Mouse (Mus musculus) limb, embryonic 14.5 days (tissue): Measurements from ENCODE around the gene Gpr15. TPM values are rescaled to one million over a fixed set of nuclear protein-coding genes. Genes with fewer than 3 reads are reported as not detected.
A peak's percentile ranks its signal among the peaks of the same experiment; 100 is the strongest.

Experiments used
- ATAC-seq: fragments of 200-750 bp; cut with Nextera tagmentation; 2 replicates; pipeline ENCODE4 v1.8.0; 2017; ENCODE audit warnings: low read depth, moderate number of reproducible peaks, moderate TSS enrichment; ENCODE audit not compliant: low FRiP score
- DNase-seq: peaks from one replicate; pipeline ENCODE4 v3.0.0-alpha.2; 2015; ENCODE audit warnings: low spot score
- H3K27ac ChIP-seq: fragments of 300-500 bp; sonication (generic); replicated peaks from 2 replicates; pipeline ENCODE4 v1.5.1; 2014; ENCODE audit warnings: low read depth, mild to moderate bottlenecking, low read length, moderate library complexity, mixed read lengths
- H3K27me3 ChIP-seq: fragments of 300-500 bp; sonication (generic); 2 replicates; pipeline ENCODE4 v1.6.1; 2014; ENCODE audit warnings: low read length, mixed read lengths; ENCODE audit not compliant: control insufficient read depth, insufficient read depth
- H3K36me3 ChIP-seq: fragments of 300-500 bp; sonication (generic); 2 replicates; pipeline ENCODE4 v1.6.1; 2014; ENCODE audit warnings: mild to moderate bottlenecking, low read length, moderate library complexity, mixed read lengths; ENCODE audit not compliant: control insufficient read depth, insufficient read depth
- H3K4me1 ChIP-seq: fragments of 300-500 bp; sonication (generic); 2 replicates; pipeline ENCODE4 v1.6.1; 2014; ENCODE audit warnings: antibody characterized with exemption, low read length, mixed read lengths; ENCODE audit not compliant: control insufficient read depth, insufficient read depth
- H3K4me2 ChIP-seq: fragments of 300-500 bp; sonication (generic); replicated peaks from 2 replicates; pipeline ENCODE4 v1.6.1; 2014; ENCODE audit warnings: low read depth, mild to moderate bottlenecking, low read length, moderate library complexity; ENCODE audit not compliant: severe bottlenecking
- H3K4me3 ChIP-seq: fragments of 300-500 bp; sonication (generic); replicated peaks from 2 replicates; pipeline ENCODE4 v1.5.1; 2014; ENCODE audit warnings: low read length
- H3K9ac ChIP-seq: fragments of 300-500 bp; sonication (generic); 2 replicates; pipeline ENCODE4 v1.6.1; 2014; ENCODE audit warnings: mild to moderate bottlenecking, low read depth, low read length, moderate library complexity; ENCODE audit not compliant: severe bottlenecking
- H3K9me3 ChIP-seq: fragments of 300-500 bp; sonication (generic); 2 replicates; pipeline ENCODE4 v1.6.1; 2016; ENCODE audit warnings: low read length; ENCODE audit not compliant: control insufficient read depth
- POLR2A ChIP-seq: fragments of 200-500 bp; IDR thresholded peaks from 2 replicates; pipeline ENCODE4 v1.8.0; 2012; ENCODE audit warnings: inconsistent platforms, mild to moderate bottlenecking, moderate library complexity, borderline replicate concordance; ENCODE audit not compliant: insufficient read depth, insufficient read length; ENCODE audit errors: extremely low read depth
- WGBS: fragments of 180-500 bp; shearing (Covaris S2); extraction: QIAGEN DNeasy Blood & Tissue Kit; methylation state at CpG from one replicate; pipeline ENCODE4 v1.1.7; 2014; 5-methylcytosine and 5-hydroxymethylcytosine counted together
- polyA plus RNA-seq, 2 experiments: library from polyadenylated mRNA; depleted of rRNA in 1 of 2; stranded (reverse) in 1 of 2; unstranded in 1 of 2; fragments of >200 nt; fragmentation: Nextera tagmentation in 1 of 2; extraction: Ambion mirVana in 1 of 2; gene quantifications; 2 replicates each; pipeline versions ENCODE4 v1.2.1 to v1.2.3; 2012 to 2014

Gpr15 gene
- polyA plus RNA-seq (2012; rRNA removed) = 0.05 and 0.06 TPM in 2 replicates
- 0.15 TPM in 1 of 2 replicates, not detected in the other for polyA plus RNA-seq (2014; fragmentation: Nextera tagmentation; extraction: Ambion mirVana)

DNA sequence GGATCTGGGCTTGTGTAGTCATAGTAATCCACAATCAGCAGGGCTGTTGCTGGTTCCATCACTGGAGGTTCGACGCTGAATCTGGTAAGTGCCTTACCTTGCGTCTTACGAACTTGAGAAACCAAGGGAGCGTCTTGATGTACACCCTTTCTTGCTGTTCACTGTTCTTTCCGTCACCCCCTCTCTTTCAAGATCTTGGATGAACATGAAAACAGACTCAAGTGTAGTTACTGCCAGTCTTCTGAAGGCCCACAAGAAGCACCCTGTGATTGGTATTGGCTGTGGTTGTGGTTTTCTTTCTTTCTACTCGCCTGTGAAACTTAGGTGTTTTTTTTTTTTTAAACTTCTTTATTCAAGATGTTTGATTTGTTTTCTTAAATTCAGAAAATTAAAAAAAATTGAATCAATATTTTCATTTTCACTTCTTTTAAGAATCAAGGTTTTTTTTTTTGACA lies at the start of gene Gpr15:
TSS of gene Gpr15 (minus strand) at position 405 of the 455 bp plus-strand sequence.
- Histone ChIP-seq H3K27me3 (no peaks in the 10 kb centered on the region), H3K27ac (no peak within 1 kb of the TSS), H3K4me2 (no peak within 1 kb of the TSS), H3K36me3 (no peaks in the 10 kb centered on the region), H3K9me3 (no peaks in the 10 kb centered on the region), H3K4me3 (no peak within 1 kb of the TSS), H3K4me1 (no peaks in the 10 kb centered on the region), H3K9ac (no peak within 1 kb of the TSS)
- TF ChIP-seq POLR2A = no peak
- WGBS = 92% methylated on average over 7 of the region's 7 CpGs
- no peak for ATAC-seq
- no peak for DNase-seq

DNA sequence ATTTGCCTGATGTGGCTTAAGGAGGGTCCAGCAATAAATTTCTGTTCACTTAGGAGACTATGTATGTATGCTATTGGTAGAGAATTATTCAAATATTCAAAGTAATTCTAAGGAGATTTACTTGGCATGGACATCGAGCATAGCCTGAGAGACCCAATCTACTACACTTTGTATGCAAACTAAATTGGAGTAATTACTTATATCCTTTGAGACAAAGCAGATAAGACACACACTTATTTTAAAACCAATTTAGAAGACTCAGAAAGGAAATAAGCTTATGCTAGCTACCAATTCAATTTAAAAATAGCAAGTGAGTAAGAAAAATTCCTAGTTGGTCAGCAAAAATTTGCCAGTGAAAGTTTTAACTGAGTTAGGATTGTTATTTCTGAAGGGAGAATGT lies 44.2 kb upstream of the Gpr15 start, which contains the start of gene Olfr172:
TSS of gene Olfr172 (minus strand) at position 101 of the 400 bp plus-strand sequence.
- 88% methylated on average over 1 of the region's 1 CpGs for WGBS
- TF ChIP-seq POLR2A = no peak
- H3K4me1 ChIP-seq = no peaks in the 10 kb centered on the region
- H3K4me3 ChIP-seq = no peak within 1 kb of the TSS
- no peaks in the 10 kb centered on the region for H3K36me3 ChIP-seq
- H3K9ac ChIP-seq = no peak within 1 kb of the TSS
- no peaks in the 10 kb centered on the region for H3K9me3 ChIP-seq
- H3K27me3 ChIP-seq = no peaks in the 10 kb centered on the region
- DNase-seq (no peak), ATAC-seq (no peak)
- no peak within 1 kb of the TSS for H3K27ac ChIP-seq
- H3K4me2 ChIP-seq = no peak within 1 kb of the TSS

DNA sequence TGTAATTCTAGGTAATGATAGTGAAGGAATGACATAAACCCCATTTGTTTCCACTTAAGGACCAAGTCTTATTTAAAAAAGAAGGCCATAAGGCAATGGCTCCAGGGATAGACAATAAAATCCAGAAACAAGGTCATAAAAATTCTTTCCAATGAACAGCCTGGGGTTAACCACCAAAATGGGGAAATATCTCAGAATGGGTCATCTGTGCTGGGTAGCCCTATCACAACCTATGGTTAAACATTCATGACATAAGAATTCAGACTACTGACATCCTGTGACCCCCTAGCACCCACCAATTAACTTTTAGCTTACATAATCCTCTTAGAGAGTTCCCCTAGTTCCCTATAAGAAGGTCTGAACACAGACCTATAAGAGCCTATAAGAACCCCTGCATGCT lies 37.3 kb upstream of the Gpr15 start:
- H3K4me1 ChIP-seq = no peaks in the 10 kb centered on the region
- ATAC-seq (peak; percentile 73), DNase-seq (peak; percentile 37)
- H3K27me3 ChIP-seq = no peaks in the 10 kb centered on the region
- H3K4me2 ChIP-seq = no peak overlapping the region
- no peaks in the 10 kb centered on the region for H3K36me3 ChIP-seq
- H3K9me3 ChIP-seq = no peaks in the 10 kb centered on the region
- H3K27ac ChIP-seq = no peak overlapping the region
- no peak overlapping the region for H3K9ac ChIP-seq
- H3K4me3 ChIP-seq = no peak overlapping the region
- no peak for TF ChIP-seq POLR2A

DNA sequence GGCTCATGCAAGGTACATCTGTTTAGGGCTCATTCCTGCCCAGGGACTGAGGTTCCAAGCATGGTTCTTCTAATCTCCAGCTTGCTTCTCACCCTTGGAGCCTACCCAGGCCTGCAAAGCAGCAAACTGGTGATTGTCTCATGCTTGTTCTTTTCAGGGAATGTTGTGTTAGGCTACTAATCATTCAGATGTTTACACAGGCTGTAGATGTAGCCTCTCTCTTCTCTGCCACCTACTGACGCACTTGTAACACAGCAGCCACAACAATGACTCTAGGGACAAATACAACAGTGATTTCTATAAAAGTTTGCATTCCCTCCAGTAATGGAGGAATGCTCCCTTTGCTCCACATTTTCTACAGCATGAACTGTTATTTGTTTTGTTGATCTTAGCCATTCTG lies 32.4 kb upstream of the Gpr15 start:
- H3K9me3 ChIP-seq = no peaks in the 10 kb centered on the region
- no peak overlapping the region for H3K4me3 ChIP-seq
- H3K36me3 ChIP-seq = no peaks in the 10 kb centered on the region
- no peaks in the 10 kb centered on the region for H3K4me1 ChIP-seq
- no peak overlapping the region for H3K9ac ChIP-seq
- ATAC-seq = no peak
- peak; percentile 11 for DNase-seq
- no peak overlapping the region for H3K27ac ChIP-seq
- TF ChIP-seq POLR2A = no peak
- WGBS = 25% methylated on average over 1 of the region's 1 CpGs
- no peak overlapping the region for H3K4me2 ChIP-seq
- no peaks in the 10 kb centered on the region for H3K27me3 ChIP-seq

DNA sequence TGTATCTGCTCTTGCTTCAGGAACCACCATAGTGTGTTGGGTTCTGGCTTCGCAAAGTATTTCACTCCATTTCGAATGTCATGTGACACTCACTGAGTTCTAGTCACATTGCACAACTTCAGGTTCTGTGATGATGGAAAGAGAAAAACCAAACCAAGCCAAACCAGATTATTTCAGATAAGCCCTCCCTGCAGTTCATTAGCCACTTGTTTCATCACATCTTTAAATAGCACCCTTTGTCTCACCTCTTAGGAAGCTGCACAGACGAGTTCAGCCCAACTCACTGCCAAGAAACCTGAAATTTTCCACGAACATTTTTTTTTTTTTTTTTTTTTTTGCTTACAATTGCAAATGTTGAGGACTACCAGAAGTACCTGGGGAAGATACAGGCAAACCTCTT lies 27.8 kb upstream of the Gpr15 start:
- Histone ChIP-seq H3K27ac (no peak overlapping the region), H3K9me3 (no peaks in the 10 kb centered on the region), H3K4me1 (no peaks in the 10 kb centered on the region), H3K4me2 (no peak overlapping the region), H3K27me3 (no peaks in the 10 kb centered on the region), H3K4me3 (no peak overlapping the region), H3K9ac (no peak overlapping the region), H3K36me3 (no peaks in the 10 kb centered on the region)
- ATAC-seq = no peak
- no peak for TF ChIP-seq POLR2A
- WGBS = 77% methylated on average over 4 of the region's 4 CpGs
- no peak for DNase-seq

DNA sequence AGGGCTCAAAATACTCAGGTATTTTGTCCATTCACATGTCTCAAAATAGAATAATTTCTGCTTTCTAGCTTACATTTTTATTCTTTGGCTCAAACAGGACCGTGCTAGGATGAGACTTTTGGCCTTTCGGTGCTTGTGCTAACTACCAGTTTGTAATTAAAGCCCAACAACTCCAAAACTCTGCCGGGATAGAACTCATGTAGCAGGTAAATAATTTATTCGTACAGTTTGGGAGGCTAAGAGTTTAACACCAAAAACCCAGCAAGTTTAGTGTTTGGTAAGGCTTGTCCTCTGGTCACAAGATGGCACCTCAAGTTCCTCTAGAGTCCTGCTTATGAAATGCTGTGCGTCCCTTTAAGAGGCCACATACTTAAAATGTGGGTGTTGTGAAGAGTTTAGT lies 21.9 kb upstream of the Gpr15 start:
- 0 out of 2 replicates have a peak, but pooled peaks cover 5% of the 10 kb centered on the region for H3K36me3 ChIP-seq
- H3K9me3 ChIP-seq = no peaks in the 10 kb centered on the region
- no peak overlapping the region for H3K4me2 ChIP-seq
- H3K27ac ChIP-seq = no peak overlapping the region
- H3K4me1 ChIP-seq = no peaks in the 10 kb centered on the region
- no peak for DNase-seq
- no peak overlapping the region for H3K9ac ChIP-seq
- no peaks in the 10 kb centered on the region for H3K27me3 ChIP-seq
- H3K4me3 ChIP-seq = no peak overlapping the region
- ATAC-seq = no peak
- no peak for TF ChIP-seq POLR2A
- WGBS = 92% methylated on average over 5 of the region's 5 CpGs
